Mouse (Mus musculus): ENCODE results near the gene Ccdc151.

The Ccdc151 gene

GRCm38 (mm10) chr9:22000296-22000695 is 2.1 kb downstream of the Ccdc151 start:
- no peak for DNase-seq (ENCODE audit: extremely low read depth, insufficient read length, low spot score)

DNA sequence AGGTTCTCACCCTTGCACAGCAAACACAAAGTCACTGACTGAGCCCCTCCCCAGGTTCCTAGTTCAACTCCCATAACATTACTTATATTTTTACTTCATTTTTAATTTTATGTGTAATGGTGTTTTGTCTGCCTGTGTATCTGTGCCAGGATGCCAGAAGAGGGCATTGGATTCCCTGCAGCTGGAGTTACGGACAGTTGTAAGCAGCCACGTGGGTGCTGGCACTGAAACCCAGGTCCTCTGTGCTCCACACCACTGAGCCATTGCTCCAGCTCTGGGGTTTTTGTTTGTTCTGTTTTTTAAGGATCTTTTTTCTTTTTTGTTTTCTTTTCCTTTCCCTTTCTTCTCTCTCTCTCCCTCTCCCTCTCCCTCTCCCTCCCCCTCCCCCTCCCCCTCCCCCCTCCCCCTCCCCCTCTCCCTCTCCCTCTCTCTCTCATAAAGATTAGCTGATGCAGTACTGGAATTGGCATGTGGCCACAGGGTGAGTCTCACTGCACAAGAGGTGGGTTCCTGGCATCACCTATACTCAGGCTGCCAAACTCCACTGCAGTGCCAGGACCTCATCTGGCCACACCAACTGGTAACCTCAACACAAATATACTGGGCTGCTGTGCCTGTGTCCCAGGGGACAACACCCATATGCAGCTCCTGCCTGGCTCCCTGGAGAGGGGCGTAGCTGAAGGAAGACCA is 6.1 kb downstream of the Ccdc151 start:
- no peak for DNase-seq (ENCODE audit: extremely low read depth, insufficient read length, low spot score)

DNA sequence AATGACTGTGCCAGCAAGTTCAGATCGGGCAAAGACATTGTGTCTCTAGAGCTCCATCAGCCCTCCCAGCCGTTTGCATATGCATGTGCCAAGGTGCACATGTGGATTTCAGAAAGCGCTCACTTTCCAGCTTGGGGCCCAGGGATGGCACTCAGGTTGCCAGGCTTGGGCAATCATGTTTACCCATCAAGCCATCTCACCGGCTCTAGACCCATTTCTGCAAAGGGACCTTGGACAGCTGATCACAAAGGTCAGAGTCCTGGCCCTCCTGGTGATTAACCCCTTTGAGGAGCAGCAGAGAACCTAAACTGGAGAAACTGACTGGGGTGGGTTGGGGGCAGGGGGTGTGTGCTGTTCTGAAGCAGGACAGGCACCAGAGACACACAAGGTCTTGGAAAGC is 10.2 kb downstream of the Ccdc151 start:
- DNase-seq (ENCODE audit: extremely low read depth, insufficient read length, low spot score) = no peak

- no peak for DNase-seq (ENCODE audit: extremely low read depth, insufficient read length, low spot score)
Observed at GRCm38 (mm10) chr9:21989230-21990110, 13.0 kb downstream of the Ccdc151 start, which contains the start of gene Rgl3. Gene Rgl3, minus strand, starts transcription at chr9:21989446.

- DNase-seq (ENCODE audit: extremely low read depth, insufficient read length, low spot score) = no peak
Observed at GRCm38 (mm10) chr9:21988421-21989101, 13.9 kb downstream of the Ccdc151 start.

DNA sequence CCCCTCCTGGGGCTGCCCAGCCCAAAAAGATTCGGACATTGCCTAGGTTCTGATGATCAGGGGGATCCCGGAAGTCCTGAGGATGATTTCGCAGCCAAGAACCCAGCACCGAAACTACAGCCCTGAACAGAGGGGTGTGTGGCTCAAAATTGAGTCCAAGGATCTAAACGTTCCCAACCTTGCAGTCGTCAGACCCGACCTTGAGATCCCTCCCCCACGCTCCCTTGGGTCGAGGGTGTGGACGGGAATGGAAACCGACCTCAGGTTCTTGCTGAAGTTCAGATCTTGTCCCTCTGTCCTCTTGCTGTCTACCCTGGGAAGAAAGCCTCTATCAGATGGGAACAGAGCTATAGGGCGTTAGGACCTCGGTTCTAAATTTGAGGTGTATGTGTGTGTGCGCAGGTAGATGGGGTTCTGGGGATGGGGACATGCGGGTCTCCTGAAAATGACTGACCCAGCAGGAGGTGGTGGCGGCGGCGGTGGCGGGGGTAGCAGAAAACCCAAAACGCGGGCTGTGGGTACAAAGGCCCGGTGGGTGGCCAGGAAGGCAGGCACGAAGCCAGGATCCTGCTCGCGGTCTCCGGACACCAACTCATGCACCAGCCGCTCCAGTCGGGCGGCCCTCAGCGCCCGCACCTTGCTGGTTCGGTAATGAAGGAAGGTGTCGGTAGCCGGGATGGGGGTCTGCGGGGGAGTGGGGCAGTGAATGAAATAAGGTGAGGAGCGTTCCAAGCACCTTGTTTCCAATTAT is 14.7 kb downstream of the Ccdc151 start:
- no peak for DNase-seq (ENCODE audit: extremely low read depth, insufficient read length, low spot score)

DNA sequence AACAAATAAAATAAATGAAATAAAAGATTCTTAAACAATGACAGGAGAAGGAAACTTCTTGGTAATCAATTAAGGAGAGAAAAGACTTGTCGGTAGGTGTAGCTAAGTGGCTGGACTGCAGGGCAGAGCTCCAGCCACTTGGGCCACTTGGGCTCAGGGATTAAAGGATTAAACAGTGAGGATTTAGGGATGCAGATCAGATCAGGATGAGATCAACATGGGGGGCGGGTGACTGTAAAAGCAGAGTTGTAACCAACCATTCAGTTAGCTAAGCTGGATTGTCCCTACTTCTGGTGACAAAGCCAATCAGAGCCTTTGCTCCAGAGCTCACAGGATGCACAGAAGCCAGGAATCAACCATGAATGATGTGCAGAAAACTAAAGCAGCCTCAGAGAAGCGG is 18.5 kb downstream of the Ccdc151 start:
- no peak for DNase-seq (ENCODE audit: extremely low read depth, insufficient read length, low spot score)

DNA sequence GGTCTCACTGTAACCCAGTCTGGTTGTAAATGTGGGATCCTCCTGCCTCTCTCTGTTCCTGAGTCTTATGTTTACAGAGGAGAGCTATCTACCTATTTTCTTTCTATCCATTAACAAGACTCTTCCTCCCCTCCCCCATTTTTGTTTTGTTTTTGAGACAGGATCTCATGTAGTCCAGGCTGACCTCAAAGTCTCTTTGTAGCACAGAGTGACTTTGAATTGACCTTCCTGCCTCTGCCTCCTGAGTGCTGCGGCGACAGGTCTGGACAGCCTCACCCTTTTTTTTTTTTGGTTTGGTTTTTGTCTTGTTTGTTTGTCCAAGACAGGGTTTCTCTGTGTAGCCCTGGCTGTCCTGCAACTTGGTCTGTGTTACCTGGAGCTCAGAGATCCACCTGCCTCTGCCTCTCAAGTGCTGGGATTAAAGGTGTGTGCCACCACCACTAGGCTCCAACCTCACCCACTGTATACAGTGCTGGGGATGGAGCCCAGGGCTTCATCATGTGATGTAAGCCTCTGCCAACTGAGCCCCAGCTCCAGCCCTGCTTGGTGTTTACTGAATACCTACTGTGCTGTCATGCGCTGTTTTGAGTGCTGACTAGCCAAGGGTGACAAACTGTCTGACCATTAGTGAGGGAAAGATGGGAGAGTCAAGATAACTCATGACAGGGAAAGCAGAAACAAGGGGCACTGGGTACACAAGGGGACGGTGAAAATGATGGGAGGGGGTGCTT is 23.9 kb downstream of the Ccdc151 start:
- DNase-seq (ENCODE audit: extremely low read depth, insufficient read length, low spot score) = no peak

DNA sequence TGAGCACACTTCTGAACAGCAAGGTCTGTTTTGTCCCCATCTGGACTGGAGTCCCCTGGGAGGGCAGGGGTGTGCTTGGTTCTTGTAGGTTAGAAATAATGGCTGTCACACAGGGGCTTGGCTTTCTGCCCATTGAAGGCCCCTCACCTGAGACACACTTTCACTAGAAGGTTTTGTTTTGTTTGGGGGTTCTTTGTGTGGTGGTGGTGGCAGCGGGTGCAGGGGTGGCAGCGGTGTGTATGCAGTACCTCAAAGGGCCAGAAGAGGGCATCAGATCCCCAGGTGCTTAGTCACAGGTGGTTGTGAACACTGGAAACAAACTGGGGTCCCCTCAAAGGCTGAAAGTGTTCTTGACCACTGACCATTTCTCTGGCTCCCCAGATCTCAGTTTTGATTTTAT is 24.5 kb downstream of the Ccdc151 start:
- DNase-seq (ENCODE audit: extremely low read depth, insufficient read length, low spot score) = no peak

GRCm38 (mm10) chr9:21977331-21977730 is 25.1 kb downstream of the Ccdc151 start:
- DNase-seq (ENCODE audit: extremely low read depth, insufficient read length, low spot score) = no peak

GRCm38 (mm10) chr9:21976626-21977175 is 25.7 kb downstream of the Ccdc151 start:
- DNase-seq (ENCODE audit: extremely low read depth, insufficient read length, low spot score) = no peak

GRCm38 (mm10) chr9:21969304-21969703 is 33.1 kb downstream of the Ccdc151 start:
- no peak for DNase-seq (ENCODE audit: extremely low read depth, insufficient read length, low spot score)

DNA sequence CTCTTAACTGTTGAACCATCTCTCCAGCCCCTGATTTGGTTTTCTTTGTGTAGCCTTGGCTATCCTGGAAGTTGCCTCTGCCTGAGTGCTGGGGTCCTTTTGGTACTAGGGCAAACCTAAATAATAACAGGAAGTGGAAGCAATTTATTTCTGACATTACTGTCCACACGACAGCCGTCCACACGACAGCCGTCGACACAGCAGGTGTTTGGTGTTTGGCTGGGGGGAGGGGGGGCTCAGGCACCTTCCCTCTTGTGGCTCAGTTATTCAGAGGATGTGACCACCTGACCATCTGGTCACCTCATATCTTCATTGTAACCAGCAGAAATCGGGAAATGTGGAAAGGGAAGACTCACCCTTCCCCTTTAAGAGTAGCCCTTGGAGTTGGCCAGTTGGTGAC is 33.6 kb downstream of the Ccdc151 start:
- no peak for DNase-seq (ENCODE audit: extremely low read depth, insufficient read length, low spot score)

- DNase-seq (ENCODE audit: extremely low read depth, insufficient read length, low spot score) = no peak
Observed at GRCm38 (mm10) chr9:21963417-21963816, 39.0 kb downstream of the Ccdc151 start, which contains the start of gene Epor. Gene Epor, minus strand, starts transcription at chr9:21963506.

DNA sequence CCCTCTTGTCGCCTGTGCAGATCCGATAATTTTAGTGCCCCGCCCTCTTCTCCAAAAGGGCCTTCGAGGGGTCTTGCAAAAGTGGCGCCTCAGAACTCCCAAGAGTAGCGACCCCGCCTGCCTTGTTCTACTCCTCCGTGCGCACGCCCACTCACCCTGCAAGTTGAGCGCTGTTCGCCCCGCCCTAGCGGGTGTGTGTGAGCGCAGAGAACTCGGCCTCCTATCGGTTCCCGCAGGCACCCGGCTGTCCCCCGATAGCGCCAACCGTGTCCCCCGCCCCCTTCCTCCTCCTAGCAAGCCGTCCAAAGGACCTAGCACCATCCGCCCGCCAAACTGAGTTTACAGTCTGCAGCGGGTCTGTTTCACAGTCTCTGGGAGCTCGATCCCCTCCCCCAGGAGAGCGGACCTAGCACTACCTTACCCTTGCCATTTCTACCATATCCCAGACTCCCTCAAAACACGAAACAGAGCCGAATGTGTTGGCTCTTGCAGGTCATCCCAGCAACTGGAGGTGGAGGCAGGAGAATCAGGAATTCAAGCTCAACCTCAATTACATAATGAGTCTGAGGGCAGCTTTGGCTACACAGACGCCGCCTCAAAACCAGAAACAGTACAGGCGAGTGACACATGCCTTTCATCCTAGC is 39.9 kb downstream of the Ccdc151 start:
- no peak for DNase-seq (ENCODE audit: extremely low read depth, insufficient read length, low spot score)

GRCm38 (mm10) chr9:21962010-21962409 is 40.4 kb downstream of the Ccdc151 start:
- no peak for DNase-seq (ENCODE audit: extremely low read depth, insufficient read length, low spot score)

- DNase-seq (ENCODE audit: extremely low read depth, insufficient read length, low spot score) = no peak
Observed at GRCm38 (mm10) chr9:21961366-21961980, 41.0 kb downstream of the Ccdc151 start.

DNA sequence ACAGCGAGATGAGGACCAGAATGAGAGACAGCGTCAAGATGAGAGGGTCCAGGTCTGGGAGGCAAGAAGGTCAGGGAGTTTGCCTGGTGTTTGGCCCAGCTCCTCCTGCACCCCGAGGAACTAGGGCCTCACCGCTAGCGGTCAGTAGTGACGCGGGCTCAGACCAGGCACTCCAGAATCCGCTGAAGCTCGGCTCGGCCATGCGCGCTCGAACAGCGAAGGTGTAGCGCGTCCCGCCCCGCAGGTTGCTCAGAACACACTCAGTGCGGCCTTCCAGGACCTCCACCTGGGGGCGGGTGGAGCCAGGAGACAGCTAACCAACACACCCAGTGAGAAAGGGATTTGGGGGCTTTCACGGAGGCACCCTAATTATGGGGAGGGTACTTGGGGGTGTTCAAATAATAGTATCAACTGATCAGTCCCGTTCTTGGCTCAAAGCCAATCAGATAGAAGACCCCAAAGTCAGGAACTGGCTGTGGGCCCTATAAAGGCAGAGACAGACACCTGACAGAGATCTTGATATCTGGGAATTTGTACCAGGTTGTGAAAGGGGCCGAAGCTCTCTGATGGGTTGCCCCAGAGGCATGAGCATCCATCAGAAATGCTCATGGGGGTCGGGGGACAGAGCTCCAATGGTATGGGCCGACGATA is 41.8 kb downstream of the Ccdc151 start:
- no peak for DNase-seq (ENCODE audit: extremely low read depth, insufficient read length, low spot score)

Measured in 3134 (cell line).